Mouse (Mus musculus) embryonic stem cell, embryonic (primary cell): ENCODE measurements around the gene Plxnc1.

Experiments used
- CTCF ChIA-PET, 4 experiments: fragments of 300-600 bp in 2 of 4; fragments of 350-600 bp in 2 of 4; sonication (Branson Sonifier 250); formaldehyde crosslinking; loops; one replicate each; lab custom pipeline; 2022; ENCODE audit warnings: inconsistent platforms in 2 of 4; lab: Charles Lee
- POLR2A ChIA-PET, 4 experiments: fragments of 300-600 bp in 2 of 4; fragments of 350-600 bp in 2 of 4; sonication (Branson Sonifier 250); formaldehyde crosslinking; loops; one replicate each; lab custom pipeline; 2022; ENCODE audit warnings: antibody characterized with exemption in 4 of 4, inconsistent platforms in 1 of 4; lab: Charles Lee

The Plxnc1 gene

GRCm38 (mm10) chr10:94780618-94781262, 163.9 kb downstream of the Plxnc1 start:
- CTCF ChIA-PET: no interaction called here
- POLR2A ChIA-PET: interaction anchor here in 1 of 4 experiments (0.7 kb wide), 1 partner anchor 16 kb away, joined by 3 read pairs; no protein-coding TSS in a partner anchor

- POLR2A ChIA-PET: no interaction called here
- CTCF ChIA-PET: no interaction called here
These were observed 165.3 kb downstream of the Plxnc1 start for GRCm38 (mm10) chr10:94779319-94779718.

- ChIA-PET POLR2A (no interaction called here), CTCF (no interaction called here)
These were observed 167.1 kb downstream of the Plxnc1 start for GRCm38 (mm10) chr10:94777576-94777975.

- POLR2A ChIA-PET: no interaction called here
These were observed 173.1 kb downstream of the Plxnc1 start for GRCm38 (mm10) chr10:94771496-94771895.

GRCm38 (mm10) chr10:94747011-94747410, 197.6 kb downstream of the Plxnc1 start:
- POLR2A ChIA-PET: no interaction called here

More at GRCm38 (mm10) chr10:94771496-94771895, 173.1 kb downstream of the Plxnc1 start:
- CTCF ChIA-PET: no interaction called here

GRCm38 (mm10) chr10:94741459-94741858, 203.2 kb downstream of the Plxnc1 start:
- ChIA-PET POLR2A (interaction anchor here in 1 of 4 experiments (1.3 kb wide), 1 partner anchor 13 kb away, joined by 3 read pairs; no protein-coding TSS in a partner anchor), CTCF (no interaction called here)

More at GRCm38 (mm10) chr10:94747011-94747410, 197.6 kb downstream of the Plxnc1 start:
- CTCF ChIA-PET: no interaction called here
